Mouse (Mus musculus): Measurements from ENCODE around the gene Gm49359.
"Not testable (repeated sequence)": the region's sequence is repeated elsewhere in the genome, so short reads cannot be mapped to it uniquely, and the experiment has no call there.

Gm49359 gene

GRCm38 (mm10) chr13:62466424-62467334 lies at the start of gene Gm49359:
TSS of gene Gm49359 (minus strand) at chr13:62466832.
- peak; percentile 90 for DNase-seq

DNA sequence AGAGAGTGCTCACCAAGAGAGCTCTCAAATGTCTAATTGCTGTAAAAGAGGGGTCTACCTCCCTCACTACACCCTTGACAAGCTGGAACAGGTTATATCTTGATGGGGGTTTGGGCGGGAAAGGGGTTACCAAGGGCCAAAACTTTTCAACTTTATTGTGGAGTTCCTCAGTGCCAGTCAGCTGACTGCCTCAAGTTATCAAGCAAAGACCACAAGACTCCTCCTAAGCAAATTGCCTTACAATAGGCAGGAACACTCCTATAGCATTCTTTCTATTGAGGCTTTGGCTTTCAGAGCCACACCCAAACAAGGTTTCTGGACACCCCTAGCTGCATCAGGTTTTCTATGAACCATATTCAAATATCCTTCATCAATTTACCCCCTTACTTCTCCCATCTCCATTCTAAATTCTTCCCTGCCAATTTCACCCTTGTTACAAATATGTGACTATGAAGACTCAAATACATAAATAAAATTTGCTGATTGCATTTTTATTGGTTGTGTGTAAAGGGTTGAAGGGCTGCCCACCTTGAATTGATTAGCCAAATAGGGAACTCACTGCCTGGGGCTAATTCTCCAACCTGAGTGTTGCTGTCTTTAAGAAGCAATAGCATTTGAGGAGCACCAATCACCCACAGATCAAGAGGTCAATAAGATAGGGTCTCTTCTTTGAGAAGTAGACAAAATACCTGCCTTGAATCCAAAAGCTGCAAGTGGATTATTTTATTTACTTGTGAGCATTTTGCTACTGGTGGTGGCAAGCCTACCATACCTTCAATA lies 44.2 kb upstream of the Gm49359 start:
- DNase-seq = not testable (repeated sequence)

DNA sequence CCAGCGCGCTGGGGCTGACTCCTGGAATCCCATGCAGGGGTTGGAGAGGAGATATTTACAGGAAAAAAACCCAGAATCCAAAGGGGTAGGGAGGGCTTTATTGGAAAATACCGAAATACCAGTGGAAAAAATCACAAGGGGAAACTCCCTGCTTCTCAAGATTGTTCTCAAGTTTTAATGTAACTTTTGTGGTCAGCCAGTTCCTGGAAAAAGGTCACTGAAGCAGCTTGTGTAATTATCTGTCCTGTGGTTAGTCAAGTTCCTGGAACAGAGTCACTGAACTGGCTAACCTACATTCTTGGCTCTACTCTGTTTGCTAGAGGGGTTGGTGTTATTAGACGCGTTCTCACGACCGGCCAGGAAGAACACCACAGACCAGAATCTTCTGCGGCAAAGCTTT lies 6.0 kb upstream of the Gm49359 start:
- DNase-seq = not testable (repeated sequence)

DNA sequence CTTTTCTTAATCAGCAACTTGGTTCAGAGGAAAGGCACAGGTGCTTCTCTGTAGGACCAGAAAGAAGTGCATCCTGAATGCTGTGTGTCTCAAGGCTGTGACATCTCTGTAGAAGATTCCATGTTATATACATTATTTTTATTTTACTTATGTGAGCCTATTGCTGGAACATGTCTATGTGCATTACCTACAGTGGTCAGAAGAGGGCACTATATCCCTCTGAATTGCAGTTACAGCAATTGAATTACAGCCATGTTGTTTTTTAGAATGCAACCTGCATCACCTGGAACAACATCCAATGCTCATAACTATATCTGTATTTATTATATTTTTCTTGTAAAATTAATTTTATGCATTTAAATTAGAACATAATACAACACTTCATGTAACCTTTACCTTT lies 3.3 kb upstream of the Gm49359 start:
- peak; percentile 35 for DNase-seq

All from thymus, postnatal 25 days (tissue).